Mouse (Mus musculus) liver, adult 2 months (tissue): ENCODE measurements around the gene Kynu.

Experiments
- CTCF ChIP-seq: fragments of 200-500 bp; IDR thresholded peaks from 2 replicates; pipeline ENCODE4 v1.5.1; 2011; ENCODE audit warnings: low read depth, low read length, control low read depth
- POLR2A ChIP-seq: fragments of 200-500 bp; IDR thresholded peaks from 2 replicates; pipeline ENCODE4 v1.6.1; 2011; ENCODE audit warnings: low read length, control low read depth; ENCODE audit not compliant: insufficient read depth; ENCODE audit errors: extremely low read depth

DNA sequence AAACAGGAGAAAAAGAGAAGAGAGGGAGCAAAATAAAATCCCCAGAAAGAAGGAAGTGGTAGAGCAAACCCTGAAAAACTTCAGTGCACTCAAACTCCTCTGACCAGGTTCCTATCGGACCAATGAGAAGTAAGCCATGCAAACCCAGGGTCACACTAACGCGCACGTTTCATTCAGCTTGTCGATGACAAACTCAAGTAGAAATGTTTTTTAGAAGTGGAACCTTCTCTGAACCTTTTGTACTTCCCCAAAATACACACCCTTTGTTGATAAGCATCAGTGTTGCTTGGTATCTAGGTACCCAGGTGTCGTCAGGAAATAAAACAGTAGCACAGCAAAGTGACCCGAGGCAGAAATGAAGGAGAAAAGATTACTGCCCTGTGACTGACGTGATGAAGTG, 172.6 kb downstream of the Kynu start:
- TF ChIP-seq CTCF (no peak), POLR2A (no peak)
